Mouse (Mus musculus): ENCODE data around the gene Mypn. TPM values are rescaled to one million over a fixed set of nuclear protein-coding genes. Genes with fewer than 3 reads are reported as not detected.
A peak's percentile ranks its signal among the peaks of the same experiment; 100 is the strongest.

The Mypn gene
- not detected in 2 replicates for polyA plus RNA-seq (2014; fragmentation: Nextera tagmentation; extraction: Ambion mirVana)

GRCm38 (mm10) chr10:63203728-63204127 is at the start of gene Mypn:
TSS of gene Mypn (minus strand) at chr10:63203952.
- Histone ChIP-seq H3K4me1 (replicated peaks; ENCODE audit: control insufficient read depth, insufficient read depth, low read length) (no peaks in the 10 kb centered on the region), H3K27me3 (ENCODE audit: control insufficient read depth, insufficient read depth, low read length) (no peaks in the 10 kb centered on the region), H3K36me3 (ENCODE audit: control insufficient read depth, insufficient read depth, low read length) (no peaks in the 10 kb centered on the region), H3K4me2 (ENCODE audit: low read depth, low read length, severe bottlenecking) (no peak within 1 kb of the TSS), H3K9ac (ENCODE audit: low read length) (no peak within 1 kb of the TSS), H3K4me3 (ENCODE audit: low read depth, low read length) (no peak within 1 kb of the TSS), H3K27ac (ENCODE audit: low read depth, low read length) (no peak within 1 kb of the TSS), H3K9me3 (ENCODE audit: control insufficient read depth, low read length) (no peaks in the 10 kb centered on the region)
- WGBS, result 90% methylated on average over 15 of the region's 15 CpGs
- DNase-seq (ENCODE audit: low spot score), result no peak
- ATAC-seq (replicated peaks; ENCODE audit: low FRiP score), result no peak

GRCm38 (mm10) chr10:63248421-63248820 is 44.7 kb upstream of the Mypn start:
- Histone ChIP-seq H3K4me1 (replicated peaks; ENCODE audit: control insufficient read depth, insufficient read depth, low read length) (no peaks in the 10 kb centered on the region), H3K4me3 (ENCODE audit: low read depth, low read length) (no peak overlapping the region), H3K4me2 (ENCODE audit: low read depth, low read length, severe bottlenecking) (no peak overlapping the region), H3K9ac (ENCODE audit: low read length) (no peak overlapping the region), H3K36me3 (ENCODE audit: control insufficient read depth, insufficient read depth, low read length) (peaks cover 3% of the 10 kb centered on the region; the same call in 1 of the 2 replicates), H3K9me3 (ENCODE audit: control insufficient read depth, low read length) (no peaks in the 10 kb centered on the region), H3K27me3 (ENCODE audit: control insufficient read depth, insufficient read depth, low read length) (no peaks in the 10 kb centered on the region), H3K27ac (ENCODE audit: low read depth, low read length) (no peak overlapping the region)
- ATAC-seq (replicated peaks; ENCODE audit: low FRiP score) (no peak), DNase-seq (ENCODE audit: low spot score) (no peak)
- 93% methylated on average over 6 of the region's 6 CpGs for WGBS

DNA sequence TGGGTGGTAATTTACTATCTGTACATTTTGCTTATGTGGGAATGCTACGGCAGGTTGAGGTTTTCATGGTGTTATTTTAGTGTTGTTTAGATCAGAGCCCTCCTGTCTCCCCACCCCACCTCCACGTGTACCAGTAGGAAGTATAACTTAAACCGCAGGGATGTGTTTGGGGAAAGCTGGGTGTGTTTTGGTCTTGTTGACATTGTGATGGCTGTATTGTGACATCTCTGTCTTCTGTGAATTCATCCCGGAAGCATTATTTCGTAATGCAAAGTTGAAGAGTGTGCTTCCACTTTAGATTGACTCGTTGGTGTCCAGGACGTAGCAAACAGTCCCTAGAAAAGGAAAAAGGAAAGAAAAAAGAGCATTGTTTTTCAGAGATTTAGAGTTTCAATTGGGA is 43.7 kb upstream of the Mypn start:
- Histone ChIP-seq H3K36me3 (ENCODE audit: control insufficient read depth, insufficient read depth, low read length) (peaks cover 3% of the 10 kb centered on the region; the same call in 1 of the 2 replicates), H3K9ac (ENCODE audit: low read length) (no peak overlapping the region), H3K4me2 (ENCODE audit: low read depth, low read length, severe bottlenecking) (no peak overlapping the region), H3K27ac (ENCODE audit: low read depth, low read length) (no peak overlapping the region), H3K27me3 (ENCODE audit: control insufficient read depth, insufficient read depth, low read length) (no peaks in the 10 kb centered on the region), H3K4me3 (ENCODE audit: low read depth, low read length) (no peak overlapping the region), H3K9me3 (ENCODE audit: control insufficient read depth, low read length) (no peaks in the 10 kb centered on the region), H3K4me1 (replicated peaks; ENCODE audit: control insufficient read depth, insufficient read depth, low read length) (peaks cover 2% of the 10 kb centered on the region; the same call in 1 of the 2 replicates)
- WGBS, result 88% methylated on average over 7 of the region's 7 CpGs
- ATAC-seq (replicated peaks; ENCODE audit: low FRiP score) (no peak), DNase-seq (ENCODE audit: low spot score) (no peak)

- H3K4me3 ChIP-seq (ENCODE audit: low read depth, low read length), result no peak overlapping the region
- no peak overlapping the region for H3K9ac ChIP-seq (ENCODE audit: low read length)
- 94% methylated on average over 3 of the region's 3 CpGs for WGBS
- H3K36me3 ChIP-seq (ENCODE audit: control insufficient read depth, insufficient read depth, low read length), result peaks cover 3% of the 10 kb centered on the region; the same call in 1 of the 2 replicates
- DNase-seq (ENCODE audit: low spot score) (no peak), ATAC-seq (replicated peaks; ENCODE audit: low FRiP score) (no peak)
- H3K27me3 ChIP-seq (ENCODE audit: control insufficient read depth, insufficient read depth, low read length), result no peaks in the 10 kb centered on the region
- no peaks in the 10 kb centered on the region for H3K9me3 ChIP-seq (ENCODE audit: control insufficient read depth, low read length)
- H3K27ac ChIP-seq (ENCODE audit: low read depth, low read length), result no peak overlapping the region
- H3K4me1 ChIP-seq (replicated peaks; ENCODE audit: control insufficient read depth, insufficient read depth, low read length), result peaks cover 2% of the 10 kb centered on the region; the same call in 1 of the 2 replicates
- H3K4me2 ChIP-seq (ENCODE audit: low read depth, low read length, severe bottlenecking), result no peak overlapping the region
Measured at GRCm38 (mm10) chr10:63245846-63246245, 42.1 kb upstream of the Mypn start.

DNA sequence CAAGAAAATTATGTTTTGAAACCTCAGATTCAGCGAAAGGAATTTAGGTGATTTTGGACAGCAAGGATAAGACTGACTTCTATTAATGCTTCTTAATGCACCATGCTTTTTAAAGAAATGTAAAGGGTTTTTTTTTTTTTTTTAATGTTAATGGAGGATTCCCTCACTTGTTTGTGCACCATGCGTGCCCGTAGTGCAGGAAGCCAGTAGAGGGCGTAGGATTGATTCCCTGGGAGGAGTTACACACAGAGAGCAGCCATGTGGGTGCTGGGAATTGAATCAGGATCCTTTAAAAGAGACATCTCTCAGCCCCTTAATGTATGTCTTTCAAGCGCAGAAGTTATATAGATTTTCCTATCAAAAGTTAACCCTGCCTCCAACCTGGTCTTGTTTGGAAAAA is 41.0 kb upstream of the Mypn start:
- H3K27ac ChIP-seq (ENCODE audit: low read depth, low read length), result no peak overlapping the region
- WGBS, result 15% methylated on average over 5 of the region's 5 CpGs
- peak overlapping the region; percentile 94 for H3K4me3 ChIP-seq (ENCODE audit: low read depth, low read length)
- no peak for ATAC-seq (replicated peaks; ENCODE audit: low FRiP score)
- no peaks in the 10 kb centered on the region; the same call in 1 of the 2 replicates for H3K36me3 ChIP-seq (ENCODE audit: control insufficient read depth, insufficient read depth, low read length)
- H3K4me1 ChIP-seq (replicated peaks; ENCODE audit: control insufficient read depth, insufficient read depth, low read length), result peaks cover 2% of the 10 kb centered on the region; the same call in 1 of the 2 replicates
- no peak for DNase-seq (ENCODE audit: low spot score)
- peak overlapping the region; percentile 94; the same call in 1 of the 2 replicates for H3K9ac ChIP-seq (ENCODE audit: low read length)
- H3K9me3 ChIP-seq (ENCODE audit: control insufficient read depth, low read length), result no peaks in the 10 kb centered on the region
- no peaks in the 10 kb centered on the region for H3K27me3 ChIP-seq (ENCODE audit: control insufficient read depth, insufficient read depth, low read length)
- peak overlapping the region; percentile 68 for H3K4me2 ChIP-seq (ENCODE audit: low read depth, low read length, severe bottlenecking)

- H3K4me2 ChIP-seq (ENCODE audit: low read depth, low read length, severe bottlenecking), result peak overlapping the region; percentile 68
- no peaks in the 10 kb centered on the region for H3K9me3 ChIP-seq (ENCODE audit: control insufficient read depth, low read length)
- H3K9ac ChIP-seq (ENCODE audit: low read length), result peak overlapping the region; percentile 94
- H3K4me3 ChIP-seq (ENCODE audit: low read depth, low read length), result peak overlapping the region; percentile 94
- H3K36me3 ChIP-seq (ENCODE audit: control insufficient read depth, insufficient read depth, low read length), result no peaks in the 10 kb centered on the region; the same call in 1 of the 2 replicates
- peak overlapping the region; percentile 97 for H3K27ac ChIP-seq (ENCODE audit: low read depth, low read length)
- no peak for DNase-seq (ENCODE audit: low spot score)
- peaks cover 2% of the 10 kb centered on the region; the same call in 1 of the 2 replicates for H3K4me1 ChIP-seq (replicated peaks; ENCODE audit: control insufficient read depth, insufficient read depth, low read length)
- ATAC-seq (replicated peaks; ENCODE audit: low FRiP score), result peak; percentile 87
- WGBS, result under 1% methylated on average over 41 of the region's 41 CpGs
- no peaks in the 10 kb centered on the region for H3K27me3 ChIP-seq (ENCODE audit: control insufficient read depth, insufficient read depth, low read length)
Measured at GRCm38 (mm10) chr10:63244055-63244671, 40.4 kb upstream of the Mypn start.

DNA sequence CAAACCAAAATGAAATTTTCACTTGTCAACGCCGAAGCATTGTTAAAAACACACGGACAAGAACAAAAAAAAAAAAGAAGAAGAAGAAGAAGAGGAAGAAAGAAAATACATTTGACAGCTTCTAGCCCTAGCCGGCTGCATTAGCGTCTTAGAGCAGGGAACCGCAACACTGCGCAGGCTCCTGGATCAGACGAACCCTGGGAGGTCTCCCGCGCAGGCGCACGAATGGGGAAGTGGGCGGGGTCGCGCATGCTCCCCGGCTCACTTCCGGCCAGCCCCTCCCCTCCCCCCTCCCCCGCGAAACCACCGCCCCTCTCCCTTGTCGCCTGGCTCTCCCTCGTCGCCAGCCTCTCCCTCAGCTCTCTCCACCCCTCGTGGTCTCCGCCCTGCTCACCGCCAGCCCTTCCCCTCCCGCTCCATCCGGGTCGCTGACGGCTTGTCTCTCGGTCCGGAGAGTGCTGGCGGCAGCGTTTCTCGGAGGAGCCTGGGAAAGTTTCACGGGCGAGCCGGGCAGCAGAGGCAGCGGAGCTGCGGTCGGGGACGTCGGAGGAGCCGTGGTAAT is 39.8 kb upstream of the Mypn start, which contains the start of gene Herc4:
Gene Herc4, plus strand, starts transcription at position 318 of the 562 bp plus-strand sequence.
- Histone ChIP-seq H3K9ac (ENCODE audit: low read length) (peak within 1 kb of the TSS; percentile 94), H3K36me3 (ENCODE audit: control insufficient read depth, insufficient read depth, low read length) (no peaks in the 10 kb centered on the region; the same call in 1 of the 2 replicates), H3K4me1 (replicated peaks; ENCODE audit: control insufficient read depth, insufficient read depth, low read length) (peaks cover 2% of the 10 kb centered on the region; the same call in 1 of the 2 replicates), H3K4me3 (ENCODE audit: low read depth, low read length) (peak within 1 kb of the TSS; percentile 94), H3K27me3 (ENCODE audit: control insufficient read depth, insufficient read depth, low read length) (no peaks in the 10 kb centered on the region), H3K27ac (ENCODE audit: low read depth, low read length) (peak within 1 kb of the TSS; percentile 97), H3K9me3 (ENCODE audit: control insufficient read depth, low read length) (no peaks in the 10 kb centered on the region), H3K4me2 (ENCODE audit: low read depth, low read length, severe bottlenecking) (peak within 1 kb of the TSS; percentile 68)
- peak; percentile 99 for DNase-seq (ENCODE audit: low spot score)
- under 1% methylated on average over 44 of the region's 44 CpGs for WGBS
- ATAC-seq (replicated peaks; ENCODE audit: low FRiP score), result peak; percentile 99

- DNase-seq (ENCODE audit: low spot score), result no peak
- peaks cover 2% of the 10 kb centered on the region; the same call in 1 of the 2 replicates for H3K4me1 ChIP-seq (replicated peaks; ENCODE audit: control insufficient read depth, insufficient read depth, low read length)
Measured at GRCm38 (mm10) chr10:63242798-63243435, 39.2 kb upstream of the Mypn start.

More at GRCm38 (mm10) chr10:63242798-63243435, 39.2 kb upstream of the Mypn start:
- peak overlapping the region; percentile 46 for H3K4me2 ChIP-seq (ENCODE audit: low read depth, low read length, severe bottlenecking)
- peak overlapping the region; percentile 94 for H3K4me3 ChIP-seq (ENCODE audit: low read depth, low read length)
- 33% methylated on average over 12 of the region's 12 CpGs for WGBS
- peak overlapping the region; percentile 37 for H3K9ac ChIP-seq (ENCODE audit: low read length)
- H3K27ac ChIP-seq (ENCODE audit: low read depth, low read length), result no peak overlapping the region; the same call in 1 of the 2 replicates
- no peaks in the 10 kb centered on the region for H3K27me3 ChIP-seq (ENCODE audit: control insufficient read depth, insufficient read depth, low read length)
- H3K9me3 ChIP-seq (ENCODE audit: control insufficient read depth, low read length), result no peaks in the 10 kb centered on the region
- ATAC-seq (replicated peaks; ENCODE audit: low FRiP score), result no peak
- no peaks in the 10 kb centered on the region; the same call in 1 of the 2 replicates for H3K36me3 ChIP-seq (ENCODE audit: control insufficient read depth, insufficient read depth, low read length)

All from forebrain, embryonic 11.5 days (tissue).